13 mouse cellular contexts compared by ENCODE assay signal in genomic region chr17:84363444-84363843, GRCm38 (mm10).
A peak's percentile ranks its signal among the peaks of the same experiment; 100 is the strongest.
DNase-seq lines count a peak whose midpoint lies in the region; ATAC-seq and TF ChIP-seq lines count a peak whose summit lies in the region.
"Had no signal": no experiment of that assay in that cellular context is flagged by ENCODE, and none has a peak within 500 bp of the region (broad histone marks: within the 10 kb centered on the region; RNA-seq: fewer than 3 reads in every experiment).

No protein-coding gene starts in this region.

- no peak overlapping the region for H3K4me2 ChIP-seq in forebrain, embryonic 11.5 days (ENCODE audit: low read depth, low read length, severe bottlenecking)
- no peak overlapping the region for H3K4me2 ChIP-seq in heart, embryonic 15.5 days

- no peaks in the 10 kb centered on the region for H3K9me3 ChIP-seq in forebrain, embryonic 10.5 days
- no peaks in the 10 kb centered on the region for H3K9me3 ChIP-seq in forebrain, embryonic 11.5 days (ENCODE audit: control insufficient read depth, low read length)
- no peaks in the 10 kb centered on the region for H3K9me3 ChIP-seq in heart, embryonic 15.5 days (replicated peaks)

- DNase-seq in forebrain, embryonic 10.5 days (ENCODE audit: extremely low spot score, low spot score) = no peak
- DNase-seq in forebrain, embryonic 11.5 days (ENCODE audit: low spot score) = no peak
- DNase-seq in layer of hippocampus, adult 2 months (ENCODE audit: low spot score in 2 of 2) = no peak
- DNase-seq in layer of hippocampus, postnatal 10 days (ENCODE audit: low spot score in 2 of 2) = no peak
- peak; percentile 58 for DNase-seq in lung, postnatal 36 days
- DNase-seq in right cerebral cortex, postnatal 14 days = no peak
- DNase-seq: cerebellum, adult 9-10 months; kidney, adult 11 months; liver; right cerebral cortex, adult 18-20 months; thymus, postnatal 14 days had no signal

- no peak overlapping the region for H3K9ac ChIP-seq in forebrain, embryonic 11.5 days (ENCODE audit: low read length)
- H3K9ac ChIP-seq in heart, embryonic 15.5 days = no peak overlapping the region

- peak overlapping the region; percentile 79 for H3K27ac ChIP-seq in forebrain, embryonic 10.5 days
- H3K27ac ChIP-seq in forebrain, embryonic 11.5 days (ENCODE audit: low read depth, low read length) = no peak overlapping the region
- peak overlapping the region; percentile 69; the same call in 1 of the 2 replicates for H3K27ac ChIP-seq in layer of hippocampus, adult 2 months
- 0 out of 2 replicates have a peak overlapping the region, but pooled peaks have one; percentile 1 for H3K27ac ChIP-seq in heart, embryonic 15.5 days

- peaks cover 22% of the 10 kb centered on the region for H3K36me3 ChIP-seq in forebrain, embryonic 10.5 days (replicated peaks)
- no peaks in the 10 kb centered on the region; the same call in 1 of the 2 replicates for H3K36me3 ChIP-seq in forebrain, embryonic 11.5 days (ENCODE audit: control insufficient read depth, insufficient read depth, low read length)
- H3K36me3 ChIP-seq in heart, embryonic 15.5 days = no peaks in the 10 kb centered on the region

- H3K4me1 ChIP-seq in forebrain, embryonic 10.5 days = peaks cover 55% of the 10 kb centered on the region
- H3K4me1 ChIP-seq in forebrain, embryonic 11.5 days (replicated peaks; ENCODE audit: control insufficient read depth, insufficient read depth, low read length) = peaks cover 14% of the 10 kb centered on the region
- peaks cover 23% of the 10 kb centered on the region for H3K4me1 ChIP-seq in heart, embryonic 15.5 days (replicated peaks)

- no peak overlapping the region for H3K4me3 ChIP-seq in forebrain, embryonic 10.5 days
- H3K4me3 ChIP-seq in forebrain, embryonic 11.5 days (ENCODE audit: low read depth, low read length) = no peak overlapping the region
- no peak overlapping the region for H3K4me3 ChIP-seq in layer of hippocampus, adult 2 months
- H3K4me3 ChIP-seq in heart, embryonic 15.5 days = no peak overlapping the region

- no peaks in the 10 kb centered on the region for H3K27me3 ChIP-seq in forebrain, embryonic 10.5 days (ENCODE audit: poor library complexity, severe bottlenecking)
- H3K27me3 ChIP-seq in forebrain, embryonic 11.5 days (ENCODE audit: control insufficient read depth, insufficient read depth, low read length) = no peaks in the 10 kb centered on the region
- no peaks in the 10 kb centered on the region for H3K27me3 ChIP-seq in heart, embryonic 15.5 days

- TF ChIP-seq CTCF in layer of hippocampus, adult 2 months (conservative IDR thresholded peaks at IDR 0.05) = no peak

- WGBS in forebrain, embryonic 10.5 days = 19% methylated on average over 2 of the region's 2 CpGs
- 40% methylated on average over 2 of the region's 2 CpGs for WGBS in forebrain, embryonic 11.5 days
- 19% methylated on average over 2 of the region's 2 CpGs for WGBS in heart, embryonic 15.5 days

- ATAC-seq in forebrain, embryonic 11.5 days (replicated peaks; ENCODE audit: low FRiP score) = no peak
- ATAC-seq in heart, embryonic 15.5 days (replicated peaks; ENCODE audit: insufficient number of reproducible peaks, insufficient read depth, low FRiP score, low read depth) = peak; percentile 72
- ATAC-seq in cerebellum, adult (ENCODE audit: insufficient number of reproducible peaks, low FRiP score, low TSS enrichment) = no peak
